Mouse (Mus musculus) left cerebral cortex, adult 18-20 months (tissue): Measurements from ENCODE around the gene Kctd6. TPM values are rescaled to one million over a fixed set of nuclear protein-coding genes. Genes with fewer than 3 reads are reported as not detected.

Experiments
- DNase-seq, 2 experiments: peaks; one replicate each; pipeline ENCODE4 v3.0.0; 2021 to 2022; ENCODE audit warnings: low spot score in 2 of 2, mixed read lengths in 1 of 2
- long read RNA-seq, 2 experiments: library from polyadenylated mRNA; stranded (forward); transcript quantifications; one replicate each; pipeline ENCODE4 v2.0.0; 2021
- total RNA-seq, 2 experiments: library from RNA; stranded (reverse); gene quantifications; 2 replicates each; pipeline ENCODE4 v1.2.3; 2021

The Kctd6 gene
- total RNA-seq, result 10 to 100 TPM; 40.9 to 43.6 TPM
- long read RNA-seq, experiment 1, transcript Kctd6-202 (3 exons, 3,052 nt), result minor isoform, 6 of 92 reads
- long read RNA-seq, experiment 1, transcript Kctd6-201 (3 exons, 1,650 nt), result major isoform, 71 of 92 reads
- long read RNA-seq, experiment 1, partial matches to known transcripts, result 3 of 92 reads
- long read RNA-seq, experiment 1, other reads (novel, unspliced or antisense), result 12 of 92 reads
- long read RNA-seq, experiment 2, transcript Kctd6-201 (3 exons, 1,650 nt), result major isoform, 45 of 56 reads
- long read RNA-seq, experiment 2, partial matches to known transcripts, result 3 of 56 reads
- long read RNA-seq, experiment 2, other reads (novel, unspliced or antisense), result 5 of 56 reads

DNA sequence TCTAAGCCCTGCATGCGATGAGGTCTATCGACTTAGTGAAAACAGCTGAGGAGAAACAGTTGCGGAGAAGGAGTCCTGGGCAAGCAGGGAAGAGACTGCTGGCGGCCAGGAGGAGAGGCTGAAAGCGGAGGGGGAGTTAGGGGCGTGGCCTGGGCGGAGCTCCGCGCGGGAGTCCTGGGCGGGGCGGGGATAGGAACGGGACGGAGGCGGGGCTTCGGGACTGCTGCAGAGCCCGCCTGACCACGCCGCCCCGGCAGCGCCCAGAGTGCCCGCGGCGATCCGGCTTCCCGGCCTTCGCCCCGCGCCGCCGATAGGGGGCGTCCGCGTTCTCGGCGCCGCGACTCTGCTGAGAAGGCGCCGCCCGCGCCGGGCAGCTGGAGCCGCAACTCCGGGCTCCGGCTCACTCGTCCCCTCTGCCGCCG lies at the start of gene Kctd6:
TSS of gene Kctd6 (plus strand) at position 338 of the 422 bp plus-strand sequence.
- DNase-seq, result peak; percentile 97 to 99

DNA sequence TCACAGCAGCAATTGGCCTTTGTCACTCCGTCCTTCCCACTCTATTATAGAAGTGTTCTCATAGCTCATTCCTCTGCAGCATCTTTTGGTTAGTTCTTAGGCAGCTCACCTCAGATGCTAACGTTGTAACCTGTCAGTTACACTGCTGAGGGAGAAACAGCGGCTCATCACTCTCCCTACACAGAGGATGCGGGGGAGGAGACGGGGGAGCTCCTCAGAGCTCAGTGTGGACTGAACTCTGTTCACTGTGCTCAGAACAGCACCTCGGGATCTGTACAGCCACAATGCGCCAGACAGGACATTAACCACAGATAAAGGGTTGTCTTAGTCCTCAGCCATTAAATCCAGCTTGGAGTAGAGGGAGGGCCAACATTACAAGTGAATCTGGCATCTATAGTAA lies 49.5 kb upstream of the Kctd6 start:
- DNase-seq, result peak in 1 of 2 experiments; percentile 17

DNA sequence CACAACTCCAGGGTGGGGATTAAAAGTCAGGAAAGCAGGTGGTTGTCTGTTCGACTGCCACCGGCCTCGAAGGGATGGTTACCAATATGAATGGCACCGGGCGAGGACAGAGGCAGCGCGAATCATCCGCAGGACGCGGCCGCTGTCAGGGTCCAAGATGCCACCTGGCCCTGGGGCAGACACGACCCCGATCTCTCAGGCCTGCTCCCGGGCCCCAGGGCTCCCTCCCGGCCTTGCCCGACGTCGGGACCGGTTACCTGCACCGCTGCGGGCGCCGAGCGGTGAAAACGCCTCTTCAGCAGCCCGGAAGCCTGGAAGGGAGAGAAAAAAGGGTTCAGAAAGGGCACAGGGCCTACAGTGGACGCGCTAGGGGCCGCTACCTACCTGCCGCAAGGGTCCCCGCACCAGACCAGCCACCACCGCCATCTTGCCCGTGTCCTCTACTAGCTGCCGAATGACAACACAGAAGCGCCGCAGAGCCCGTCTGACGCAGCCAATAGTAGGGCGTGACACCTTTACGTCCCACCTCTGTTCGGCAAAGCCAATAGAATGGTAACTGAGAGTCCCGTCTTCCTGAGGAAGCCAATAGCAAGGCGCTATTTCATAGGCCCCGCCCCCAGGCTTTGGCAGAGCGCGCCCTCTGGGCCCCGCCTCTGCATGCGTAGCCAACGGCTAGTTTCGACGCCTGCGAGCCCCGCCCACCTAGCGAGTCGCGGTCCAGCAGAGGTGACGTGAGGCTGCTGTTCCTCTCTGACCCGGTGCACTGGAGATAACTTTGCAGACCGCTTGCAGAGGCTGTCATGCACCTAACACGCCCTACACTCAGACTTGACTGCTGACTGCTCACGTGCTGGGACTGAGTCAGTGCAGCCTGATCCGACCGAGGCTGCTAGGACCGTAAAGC lies 41.2 kb upstream of the Kctd6 start, which contains the start of gene Pdhb:
TSS of gene Pdhb (minus strand) at position 519 of the 904 bp plus-strand sequence.
- peak; percentile 98 to 99 for DNase-seq

DNA sequence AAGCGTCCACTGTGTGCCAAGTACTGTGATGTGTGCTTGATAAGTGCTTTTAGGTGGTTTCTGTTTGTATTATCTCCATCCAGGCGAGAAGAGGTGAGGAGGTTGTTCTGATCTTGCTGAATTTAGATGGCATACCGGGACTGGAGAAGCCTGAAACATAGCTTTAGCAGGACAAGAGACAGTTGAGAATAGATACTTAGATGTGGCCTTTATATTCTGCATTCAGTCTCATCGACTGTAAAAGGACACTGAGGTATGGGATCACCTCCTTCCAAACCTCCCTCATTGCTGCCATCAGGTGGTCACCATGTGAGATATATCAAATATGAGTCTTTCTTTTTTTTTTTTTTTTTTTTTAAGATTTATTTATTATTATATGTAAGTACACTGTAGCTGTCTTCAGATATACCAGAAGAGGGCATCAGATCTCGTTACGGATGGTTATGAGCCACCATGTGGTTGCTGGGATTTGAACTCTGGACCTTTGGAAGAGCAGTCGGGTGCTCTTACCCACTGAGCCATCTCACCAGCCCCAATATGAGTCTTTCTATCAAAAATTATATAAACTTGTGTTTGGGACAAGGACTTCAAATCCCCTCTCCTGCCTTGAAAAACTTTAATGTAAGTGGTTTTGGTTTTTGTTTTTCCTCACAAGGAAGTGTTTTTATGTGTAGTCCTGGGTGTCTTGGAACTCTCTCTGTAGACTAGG lies 40.2 kb upstream of the Kctd6 start:
- DNase-seq, result peak in 1 of 2 experiments; percentile 16

DNA sequence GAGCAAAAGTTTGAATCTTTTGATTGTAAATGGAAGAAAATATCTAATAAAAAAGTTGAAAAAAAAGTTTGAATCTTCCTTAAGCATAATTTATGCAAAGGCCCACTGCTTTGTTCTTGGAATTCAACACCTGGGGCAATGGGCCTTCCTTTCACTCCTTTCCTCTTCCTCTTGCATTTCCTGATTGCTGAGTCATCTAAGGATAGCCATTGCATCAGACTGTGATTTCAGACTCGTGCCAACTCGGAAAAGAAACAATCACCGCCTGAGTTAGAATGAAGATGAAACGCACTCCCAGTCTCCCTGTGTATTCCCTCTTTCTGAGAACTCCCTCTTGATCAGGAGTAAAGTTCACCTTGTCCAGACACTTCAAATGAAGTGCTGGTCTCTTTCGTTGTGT lies 39.3 kb upstream of the Kctd6 start:
- no peak for DNase-seq

DNA sequence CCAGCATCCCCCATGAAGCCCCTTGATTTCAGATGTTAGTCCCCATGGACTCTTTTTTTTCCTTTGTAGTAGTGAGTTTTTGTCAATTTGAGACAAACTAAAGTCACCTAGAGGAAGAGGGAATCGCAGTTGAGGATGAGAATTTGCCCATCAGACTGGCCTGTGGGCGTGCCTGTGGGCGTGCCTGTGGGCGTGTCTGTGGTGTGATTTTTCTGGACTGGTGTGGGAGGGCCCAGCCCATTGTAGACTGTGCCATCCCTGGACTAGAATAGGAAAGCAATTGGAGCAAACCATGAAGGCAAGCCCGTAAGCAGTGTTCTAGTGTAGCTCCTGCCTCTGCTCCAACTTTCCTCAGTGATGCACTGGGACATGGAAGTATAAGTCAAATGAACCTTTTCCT lies 37.7 kb upstream of the Kctd6 start:
- DNase-seq, result no peak

DNA sequence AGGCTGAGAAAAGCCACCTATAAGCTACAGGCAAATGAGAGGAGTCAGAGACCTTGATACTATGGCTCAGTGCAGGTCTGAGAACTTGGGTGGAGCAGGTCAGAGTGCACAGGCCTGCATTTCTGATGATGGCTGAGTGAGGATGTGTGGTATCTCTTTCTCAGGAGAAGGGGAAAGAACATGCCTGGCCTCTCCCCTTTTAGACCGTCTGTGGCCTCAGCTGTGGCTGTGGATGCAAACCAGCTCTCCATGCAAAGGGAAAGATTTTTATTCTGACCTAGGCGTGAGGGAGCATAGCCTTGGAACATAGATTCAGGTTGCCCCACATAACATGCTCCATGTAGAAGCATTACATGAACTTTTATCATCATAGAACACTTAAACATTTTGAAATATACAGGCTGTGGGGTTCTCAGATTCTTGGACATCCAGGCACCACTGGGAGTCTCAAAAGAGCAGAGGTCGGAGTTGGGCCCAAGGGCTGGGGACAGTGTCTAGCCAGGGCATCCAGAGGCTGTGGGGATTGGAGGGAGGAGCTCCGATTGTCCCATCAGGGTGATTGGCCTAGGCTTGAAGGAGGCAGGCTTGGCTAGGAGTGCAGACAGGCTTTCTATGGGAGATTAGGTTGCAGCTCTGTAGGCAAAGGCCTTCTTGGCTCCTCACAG lies 33.4 kb upstream of the Kctd6 start:
- DNase-seq, result no peak

DNA sequence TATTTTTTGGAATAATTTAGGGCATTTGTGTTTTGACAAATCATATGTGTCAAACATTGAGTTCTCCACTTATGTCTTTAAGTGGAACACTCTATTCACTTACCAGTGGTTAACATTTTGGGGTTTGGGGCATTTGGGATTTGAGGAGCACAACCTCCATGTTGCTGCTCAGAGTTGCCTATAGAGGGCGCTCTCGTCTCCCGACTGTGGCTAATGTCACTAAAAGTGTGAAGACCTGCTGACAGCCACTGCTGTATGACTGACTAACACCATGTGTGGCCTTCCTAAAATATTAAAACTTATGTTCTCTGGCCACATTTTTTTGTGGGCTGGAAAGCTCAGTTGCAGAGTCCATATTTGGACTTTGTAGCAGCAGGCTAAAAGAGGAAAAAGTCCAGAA lies 30.6 kb upstream of the Kctd6 start:
- no peak for DNase-seq

DNA sequence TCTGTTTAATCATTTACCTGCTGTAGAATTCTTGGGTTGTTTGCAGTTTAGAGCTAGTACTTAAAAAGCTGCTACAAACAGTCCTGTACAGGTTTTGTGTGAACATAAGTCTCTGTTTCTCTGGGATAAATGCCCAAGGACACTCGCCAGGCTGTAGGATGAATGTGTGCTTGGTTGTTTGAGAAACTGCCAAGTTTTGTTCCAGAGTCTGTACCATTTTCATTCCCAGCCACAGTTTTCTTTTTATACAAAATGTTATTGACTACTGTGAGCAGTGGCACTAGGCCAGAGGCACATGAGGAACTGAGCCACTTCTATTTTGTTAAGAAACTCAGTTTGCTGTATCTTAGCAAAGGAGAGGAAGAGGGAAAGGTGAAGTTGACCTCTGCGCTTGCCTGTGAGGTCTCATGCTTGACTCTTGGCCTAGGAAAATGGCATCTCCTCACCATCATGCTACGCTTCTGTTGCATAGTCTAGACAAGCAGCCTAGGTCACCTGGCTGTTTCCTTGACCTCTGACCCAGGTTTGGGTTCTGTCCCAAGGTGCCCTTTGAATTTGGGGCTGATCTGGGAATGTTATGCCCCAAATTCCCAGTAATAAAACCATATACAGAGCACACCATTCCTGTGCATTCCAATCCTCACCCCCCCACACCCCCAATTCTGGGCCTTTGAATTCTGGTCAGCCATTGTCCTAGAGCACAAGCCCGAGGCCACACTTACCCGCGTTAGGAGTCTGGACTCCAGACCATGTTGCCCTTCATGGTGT lies 27.5 kb upstream of the Kctd6 start:
- DNase-seq, result peak; percentile 74 to 81

DNA sequence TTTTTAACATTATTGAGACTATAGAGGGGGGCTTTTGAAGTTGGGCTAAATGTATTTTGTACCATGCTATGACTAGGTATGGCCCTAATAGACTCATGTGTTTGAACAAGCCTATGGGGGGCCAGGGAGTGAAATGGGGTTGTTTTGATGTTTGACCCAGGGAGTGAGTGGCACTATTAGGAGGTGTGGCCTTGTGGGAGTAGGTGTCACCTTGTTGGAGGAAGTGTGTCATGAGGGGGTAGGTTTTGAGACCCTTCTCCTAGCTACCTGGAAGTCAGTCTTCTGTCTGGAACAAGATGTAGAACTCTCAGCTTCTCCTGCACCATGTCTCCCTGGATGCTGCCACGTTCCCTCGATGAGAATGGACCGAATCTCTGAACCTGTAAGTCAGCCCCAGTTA lies 23.4 kb upstream of the Kctd6 start:
- no peak for DNase-seq

DNA sequence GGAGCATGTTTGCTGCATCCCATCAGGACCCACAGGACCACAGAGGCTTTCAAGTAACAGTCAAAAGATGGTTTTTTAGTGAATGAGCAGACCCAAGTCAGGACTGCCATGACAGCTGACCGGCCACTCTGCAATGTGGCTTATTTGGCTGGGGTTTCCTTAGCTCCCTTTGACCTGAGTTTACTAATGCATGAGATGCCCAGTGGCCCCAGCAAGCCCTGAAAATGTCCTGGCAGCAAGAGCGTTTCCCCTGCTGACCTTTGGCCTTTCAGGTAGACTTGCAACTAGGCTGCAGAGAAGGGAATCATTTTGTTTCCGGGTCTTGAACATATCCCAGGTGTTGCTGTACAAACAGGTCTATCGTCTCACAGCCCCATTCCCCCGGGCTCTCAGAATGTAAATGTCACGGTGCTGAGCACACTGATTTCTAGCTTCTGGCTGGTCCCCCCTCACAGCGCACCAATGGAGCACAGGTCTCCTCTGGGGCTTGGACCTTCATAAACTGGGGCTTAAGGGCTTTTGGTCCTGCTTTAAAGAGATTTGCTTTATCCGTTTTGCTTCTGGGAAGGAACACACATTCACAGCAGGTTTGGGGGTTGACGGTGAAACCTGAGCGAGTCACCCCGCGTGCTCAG lies 22.5 kb upstream of the Kctd6 start:
- DNase-seq, result no peak

DNA sequence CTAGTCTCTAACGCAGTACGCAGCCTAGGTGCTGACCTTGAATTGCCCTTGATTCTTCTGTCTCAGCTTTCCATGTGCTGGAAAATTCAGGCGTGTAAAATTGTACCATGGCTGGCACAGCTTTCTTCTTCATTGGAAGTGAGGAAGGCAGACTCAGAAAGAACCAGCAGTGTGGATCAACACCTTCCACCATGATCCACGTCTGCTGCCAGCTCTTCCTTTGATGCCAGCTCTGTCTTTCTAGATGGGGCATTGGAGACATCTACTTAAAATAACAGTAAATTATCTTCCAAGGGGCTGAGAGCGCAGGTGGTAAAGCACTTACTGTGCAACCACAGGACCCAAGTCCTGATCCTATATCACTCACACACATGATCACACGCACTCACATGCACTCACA lies 21.2 kb upstream of the Kctd6 start:
- no peak for DNase-seq

DNA sequence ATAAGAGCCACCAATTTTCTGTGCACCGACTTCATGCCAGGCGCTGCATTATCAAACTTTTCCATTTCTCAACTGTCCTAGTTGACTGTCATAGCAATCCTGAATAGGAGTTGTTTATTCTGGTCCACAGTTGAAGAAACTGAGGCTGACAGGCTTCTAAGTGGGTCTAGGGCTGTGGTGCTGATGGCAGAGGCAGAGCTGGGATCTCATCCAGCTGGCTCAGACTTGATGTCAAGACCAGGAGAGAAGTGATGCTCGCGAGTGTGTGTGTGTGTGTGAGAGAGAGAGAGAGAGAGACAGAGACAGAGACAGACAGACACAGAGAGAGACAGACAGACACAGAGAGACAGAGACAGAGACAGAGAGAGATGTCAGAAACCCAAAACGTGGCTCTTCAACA lies 13.2 kb upstream of the Kctd6 start:
- DNase-seq, result no peak

DNA sequence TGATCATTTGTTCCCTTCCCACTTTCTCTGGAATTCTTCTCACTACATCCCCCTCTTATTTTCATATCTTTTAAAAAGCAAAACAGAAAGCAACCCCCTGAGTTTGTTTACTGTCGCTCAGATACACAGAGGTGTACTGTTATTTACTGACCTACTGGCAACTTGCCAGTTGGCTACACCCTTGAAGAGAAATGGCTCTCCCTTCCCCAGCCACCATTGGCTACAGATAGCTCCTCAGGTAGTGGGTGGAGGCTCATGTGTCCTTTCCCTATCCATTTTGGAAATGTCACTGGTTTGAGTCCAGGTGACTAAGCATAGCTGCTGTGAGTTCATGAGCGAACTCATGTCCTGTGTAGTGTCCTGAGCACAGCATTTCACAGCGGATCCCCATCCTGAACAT lies 12.2 kb upstream of the Kctd6 start:
- no peak for DNase-seq

DNA sequence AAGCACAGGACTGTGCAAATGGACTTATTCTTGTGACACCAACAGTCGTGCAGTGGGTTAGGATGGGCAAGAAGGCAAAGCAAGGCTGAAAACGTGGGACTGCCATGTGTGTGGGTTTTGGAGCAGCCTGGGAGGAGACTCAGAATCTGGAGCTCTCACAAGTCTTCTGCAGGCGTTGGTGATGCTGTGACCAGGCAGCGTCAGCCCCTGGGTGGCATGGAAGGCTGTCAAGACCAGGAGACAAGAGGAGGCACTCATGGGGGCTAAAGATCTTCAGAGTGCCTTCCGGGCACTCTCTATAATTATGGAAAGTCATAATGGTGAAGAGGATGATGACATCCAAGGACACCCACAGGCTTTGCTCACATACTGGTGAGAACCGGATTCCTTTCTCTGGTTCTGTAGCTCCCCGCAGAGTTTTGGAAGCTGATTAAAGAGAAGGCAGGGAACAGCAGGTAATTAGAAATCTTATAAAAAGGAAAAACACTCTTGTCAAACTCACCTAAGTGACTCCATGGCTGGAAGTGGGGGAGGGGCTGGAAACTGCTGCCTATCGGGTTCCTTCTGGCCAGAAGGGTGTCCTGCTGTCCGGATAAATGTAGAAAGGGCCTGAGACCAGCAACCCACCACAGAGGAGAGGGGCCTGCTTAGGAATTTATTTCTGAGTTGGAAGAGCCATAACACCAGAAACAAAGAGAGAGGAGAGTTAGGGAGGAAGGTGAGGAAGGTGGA lies 7.6 kb upstream of the Kctd6 start:
- DNase-seq, result peak; percentile 48 to 62

DNA sequence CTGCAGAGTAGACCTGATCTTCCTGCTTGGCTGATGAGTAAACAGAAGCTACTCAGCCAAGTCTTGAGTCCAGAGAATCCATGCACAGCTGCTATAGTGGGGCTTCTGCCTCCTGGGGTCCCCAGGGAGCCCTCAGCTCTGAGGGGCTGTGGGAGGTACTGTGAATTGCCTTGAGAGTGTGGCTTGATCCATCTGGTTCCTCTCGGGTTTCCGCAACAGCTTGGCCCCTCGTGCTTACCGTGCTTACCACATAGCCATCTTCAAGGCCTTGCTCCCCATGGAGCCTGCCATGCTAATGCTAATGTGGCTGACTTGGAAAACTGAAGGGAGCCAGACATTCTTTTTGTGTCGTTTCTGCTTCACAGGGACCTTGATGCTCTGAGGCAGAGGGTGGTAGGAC lies 6.8 kb upstream of the Kctd6 start:
- DNase-seq, result peak in 1 of 2 experiments; percentile 7

DNA sequence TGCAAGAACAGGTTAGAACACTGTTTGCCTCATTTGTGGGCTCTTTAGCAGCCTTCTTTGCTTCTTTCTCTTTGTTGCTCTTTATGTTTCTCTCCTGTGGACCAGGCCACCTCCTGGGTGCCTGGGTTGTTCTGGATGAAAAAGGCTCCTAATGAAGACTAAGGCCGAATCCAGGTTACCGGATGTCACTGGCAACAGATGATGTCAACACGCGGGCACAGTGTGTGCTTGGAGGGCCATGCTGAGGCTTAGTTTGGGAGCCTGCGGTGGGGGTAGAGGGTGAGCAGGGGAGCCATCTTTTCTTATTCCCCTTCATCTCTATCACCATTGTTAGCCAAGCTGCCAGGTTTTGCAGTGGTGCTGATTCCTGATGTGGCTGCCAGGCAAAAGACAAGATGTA lies 6.4 kb upstream of the Kctd6 start:
- DNase-seq, result no peak

DNA sequence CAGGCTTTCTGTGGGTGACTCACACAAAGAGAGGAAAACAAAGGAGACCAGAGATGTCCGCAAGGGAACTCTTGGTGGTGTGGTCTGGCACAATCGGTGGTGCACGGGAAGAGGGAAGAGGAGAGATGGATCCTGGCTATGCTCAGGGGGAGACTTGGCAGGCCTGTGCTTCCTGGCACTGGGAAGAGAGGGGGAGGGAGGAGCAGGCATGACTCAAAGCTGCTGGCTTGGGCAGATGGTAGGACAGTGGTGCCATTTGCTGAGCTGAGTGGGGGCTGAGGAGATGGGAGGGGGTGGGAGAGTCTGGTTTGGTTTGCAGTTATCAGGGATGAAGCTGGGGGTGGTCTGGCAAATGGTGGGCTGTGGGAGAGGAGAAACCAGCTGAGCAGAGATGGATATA lies 5.1 kb upstream of the Kctd6 start:
- DNase-seq, result peak; percentile 78 to 88

DNA sequence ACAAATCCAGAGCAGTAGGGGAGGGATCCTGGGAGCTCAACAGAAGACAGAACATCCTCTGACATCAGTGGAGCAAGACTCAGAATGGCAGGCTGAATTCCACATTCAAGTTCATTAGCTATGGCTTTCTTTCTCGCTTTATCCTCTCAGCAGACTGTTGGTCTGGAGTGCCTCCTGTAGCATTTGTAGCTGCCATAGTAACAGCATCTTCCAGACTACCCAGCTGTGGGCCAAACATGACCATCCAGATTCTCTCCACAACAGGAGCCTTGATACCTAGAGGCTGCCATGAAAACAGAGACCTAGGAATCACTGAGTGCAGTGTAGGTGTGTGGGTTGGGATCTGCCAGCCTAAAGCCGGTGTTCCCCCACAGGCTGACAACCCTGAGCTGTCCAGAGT lies 4.0 kb upstream of the Kctd6 start:
- DNase-seq, result no peak
